Mouse (Mus musculus) kidney, postnatal 36 days (tissue): ENCODE results near the gene Hnrnpab.

ENCODE experiments used
- DNase-seq, 2 experiments: peaks; one replicate each; pipeline ENCODE4 v3.0.0; 2021 to 2022; ENCODE audit warnings: mixed read lengths in 2 of 2

Hnrnpab gene

DNA sequence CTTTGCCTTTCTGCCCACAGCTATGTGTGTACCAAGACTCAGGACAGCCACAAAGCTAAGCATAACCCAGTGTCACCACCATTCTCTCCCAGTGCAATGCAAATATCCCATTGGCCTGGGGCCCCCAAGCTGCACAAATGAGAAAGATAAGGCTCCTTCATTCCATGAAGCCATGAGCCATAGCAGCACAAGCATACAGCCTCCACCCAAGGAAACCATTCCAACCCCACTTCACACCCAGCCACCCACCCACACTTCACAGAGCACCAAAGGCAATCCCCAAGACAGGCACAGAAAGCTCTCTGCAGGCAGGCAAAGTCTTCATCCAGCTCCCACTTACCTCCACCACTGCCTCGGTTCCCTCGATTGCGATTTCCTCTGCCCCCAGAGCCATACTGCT lies 4.4 kb downstream of the Hnrnpab start:
- no peak for DNase-seq

DNA sequence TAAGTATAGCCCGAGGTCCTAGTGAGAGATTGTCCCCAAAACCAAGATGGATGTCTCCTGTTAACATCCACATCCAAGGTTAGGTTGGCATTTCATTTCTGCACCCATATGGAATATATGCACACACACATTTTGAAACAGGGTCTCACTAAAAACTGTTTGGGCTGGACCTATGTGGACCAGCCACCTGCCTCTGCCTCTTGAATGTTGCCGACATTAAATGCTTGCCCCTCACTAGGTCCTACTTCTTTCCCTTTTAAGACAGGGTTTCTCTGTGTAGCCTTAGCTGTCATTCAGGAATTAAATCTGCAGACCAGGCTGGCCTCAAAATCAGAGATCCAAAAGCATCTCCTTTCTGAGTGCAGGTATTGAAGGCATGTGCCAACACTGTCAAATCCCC lies 9.1 kb downstream of the Hnrnpab start:
- DNase-seq, result no peak

- no peak for DNase-seq
Measured at GRCm38 (mm10) chr11:51595459-51596083, 11.1 kb downstream of the Hnrnpab start.

- no peak for DNase-seq
Measured at GRCm38 (mm10) chr11:51594715-51595350, 11.8 kb downstream of the Hnrnpab start.

DNA sequence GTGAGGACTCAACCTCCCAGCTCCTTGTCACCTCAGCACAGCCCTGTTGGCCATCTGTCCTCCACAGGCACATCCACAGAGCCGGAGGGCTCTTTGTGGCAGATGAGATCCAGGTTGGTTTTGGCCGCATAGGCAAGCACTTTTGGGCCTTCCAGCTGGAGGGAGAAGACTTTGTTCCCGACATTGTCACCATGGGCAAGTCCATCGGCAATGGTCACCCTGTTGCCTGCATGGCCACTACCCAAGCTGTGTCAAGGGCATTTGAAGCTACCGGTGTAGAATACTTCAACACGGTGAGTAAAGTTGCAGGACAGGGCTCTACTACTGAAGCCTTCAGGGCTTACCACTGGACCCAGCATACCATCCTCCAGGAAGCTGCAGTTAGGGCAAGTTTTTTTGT lies 12.8 kb downstream of the Hnrnpab start:
- no peak for DNase-seq

GRCm38 (mm10) chr11:51593368-51593767 lies 13.3 kb downstream of the Hnrnpab start:
- DNase-seq, result no peak

- DNase-seq, result no peak
Measured at GRCm38 (mm10) chr11:51591915-51592314, 14.7 kb downstream of the Hnrnpab start.

GRCm38 (mm10) chr11:51591168-51591567 lies 15.5 kb downstream of the Hnrnpab start:
- peak; percentile 30 to 38 for DNase-seq

GRCm38 (mm10) chr11:51590002-51590401 lies 16.6 kb downstream of the Hnrnpab start:
- no peak for DNase-seq

- no peak for DNase-seq
Measured at GRCm38 (mm10) chr11:51588833-51589232, 17.8 kb downstream of the Hnrnpab start.

DNA sequence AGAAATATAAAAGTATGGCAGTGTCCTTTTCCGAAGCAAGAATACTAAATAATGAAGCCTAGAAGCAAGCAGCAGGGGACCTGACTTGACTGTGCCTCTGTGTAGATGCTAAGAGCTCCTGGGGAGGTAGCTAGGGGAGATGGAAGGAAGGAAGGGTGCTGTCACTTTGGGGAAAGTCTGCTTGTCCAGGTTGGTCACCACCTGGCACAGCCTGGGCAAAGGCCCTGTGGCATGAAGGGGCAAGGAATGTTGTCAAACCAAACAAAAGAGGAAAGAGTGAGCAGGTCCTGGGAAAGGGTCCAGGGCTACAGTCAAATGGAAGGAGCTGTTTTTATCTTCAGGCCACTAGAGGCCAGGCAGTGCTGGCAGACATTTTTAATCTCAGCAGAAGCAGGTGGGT lies 19.6 kb downstream of the Hnrnpab start:
- no peak for DNase-seq

- peak in 1 of 2 experiments; percentile 14 for DNase-seq
Measured at GRCm38 (mm10) chr11:51586411-51586810, 20.2 kb downstream of the Hnrnpab start.

DNA sequence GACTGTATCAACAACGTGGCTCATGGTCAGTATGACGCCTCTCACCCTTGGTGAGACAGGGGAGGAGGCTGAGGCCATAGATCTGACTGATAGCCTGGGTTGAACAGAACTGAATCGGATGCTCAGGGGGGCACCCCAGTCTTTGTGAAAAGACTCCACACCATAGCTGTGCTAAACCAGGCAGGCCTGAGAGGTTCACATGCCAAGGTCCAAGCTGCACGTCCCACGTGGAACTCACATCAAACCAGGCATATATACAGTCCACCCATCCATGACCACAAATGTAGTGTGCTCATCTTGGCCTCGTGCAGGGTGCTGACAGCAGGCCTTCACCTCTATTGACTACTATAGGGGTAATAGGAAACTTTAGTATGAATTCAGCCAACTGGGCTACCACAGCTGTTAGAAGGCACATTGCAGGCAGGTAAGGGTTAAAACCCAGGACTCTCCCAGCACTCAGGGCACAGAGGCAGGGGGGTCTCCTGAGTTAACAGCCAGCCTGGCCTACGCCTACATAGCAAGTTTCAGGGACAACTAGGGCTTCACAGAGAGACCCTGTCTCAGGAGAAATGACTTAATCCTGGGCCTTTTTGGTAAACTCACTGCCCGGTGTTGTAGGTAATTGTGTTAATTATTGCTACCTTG lies 20.9 kb downstream of the Hnrnpab start:
- peak; percentile 37 to 39 for DNase-seq

DNA sequence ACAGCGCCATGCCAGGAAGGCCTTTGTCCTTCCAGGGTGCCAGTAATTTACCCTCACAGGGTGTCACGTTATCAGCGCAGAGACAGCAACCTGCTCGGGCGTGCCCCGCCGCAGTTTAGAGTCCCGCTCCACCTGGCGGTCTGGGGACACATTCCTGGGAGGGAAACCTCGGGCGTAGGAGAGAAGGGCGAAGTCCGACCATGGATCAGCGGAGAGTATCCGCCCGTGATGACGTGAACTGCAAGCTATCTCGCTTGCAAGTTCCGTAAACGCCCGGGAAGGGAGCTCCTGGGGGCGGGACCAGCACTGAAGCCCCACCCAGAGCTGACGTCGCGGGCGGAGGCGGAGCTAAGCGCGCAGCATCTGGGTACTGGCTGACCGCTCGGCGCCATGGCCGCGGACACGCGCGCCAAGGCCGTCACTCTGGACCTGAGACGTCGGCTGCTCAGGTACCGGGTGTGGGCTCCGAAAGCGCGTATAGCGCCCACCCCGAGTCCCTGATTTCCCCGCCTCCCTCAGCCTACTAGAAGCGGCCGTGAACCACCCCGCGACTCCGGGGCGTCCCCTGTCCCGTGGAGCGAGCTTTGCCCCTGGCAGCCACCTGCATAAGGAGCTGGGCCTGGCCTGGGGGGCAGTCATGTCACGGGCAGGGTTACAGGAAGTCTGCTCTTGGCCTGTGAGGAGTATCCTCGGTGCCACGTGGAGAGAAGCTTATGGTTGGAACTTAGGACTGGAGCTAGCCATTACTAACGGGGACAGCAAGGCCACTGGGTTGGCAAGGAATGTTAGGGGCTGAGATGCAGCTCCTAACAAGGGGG lies 22.0 kb downstream of the Hnrnpab start, which contains the start of gene Phykpl:
Gene Phykpl (plus strand): TSS at position 327 of the 818 bp plus-strand sequence.
- peak; percentile 98 for DNase-seq

DNA sequence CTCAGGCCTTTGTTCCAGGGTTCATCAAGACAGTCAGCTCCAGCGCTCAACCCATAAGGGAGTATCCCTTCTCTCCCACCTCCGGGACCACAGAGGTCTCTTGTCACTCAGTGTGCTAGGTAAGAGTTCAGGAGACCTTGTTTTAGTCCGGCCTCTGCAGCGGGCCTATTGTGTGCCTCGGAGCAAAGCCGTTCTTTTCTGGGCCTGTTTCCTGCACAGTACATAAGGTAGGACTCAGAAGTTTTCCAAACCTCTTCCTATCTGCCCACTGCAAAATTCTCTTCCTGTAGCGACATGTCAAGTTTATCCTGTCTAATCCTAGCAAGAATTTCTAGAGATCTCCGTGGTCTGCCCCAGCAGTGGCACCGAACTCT lies 22.6 kb downstream of the Hnrnpab start:
- DNase-seq, result peak in 1 of 2 experiments; percentile 19

GRCm38 (mm10) chr11:51582713-51583112 lies 23.9 kb downstream of the Hnrnpab start:
- peak; percentile 85 to 92 for DNase-seq

DNA sequence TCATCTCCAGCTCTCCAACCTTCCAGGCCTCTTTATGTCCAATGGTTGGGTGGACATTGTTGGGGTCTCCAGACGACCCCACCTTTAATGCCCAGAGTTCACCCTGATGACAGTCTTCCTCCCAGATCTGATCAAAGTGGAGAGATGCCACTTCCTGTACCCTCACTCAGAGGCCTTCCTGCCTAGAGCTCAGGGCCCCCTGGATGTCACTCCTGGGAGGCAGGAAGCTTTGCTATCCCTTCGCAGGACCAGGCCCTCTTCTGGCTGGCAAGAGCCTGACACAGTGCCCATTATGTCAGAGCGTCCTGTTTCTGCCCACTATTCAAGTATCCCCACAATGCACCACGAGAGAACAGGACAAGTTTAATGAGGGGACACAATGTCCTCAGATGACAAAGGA lies 27.6 kb downstream of the Hnrnpab start:
- no peak for DNase-seq

DNA sequence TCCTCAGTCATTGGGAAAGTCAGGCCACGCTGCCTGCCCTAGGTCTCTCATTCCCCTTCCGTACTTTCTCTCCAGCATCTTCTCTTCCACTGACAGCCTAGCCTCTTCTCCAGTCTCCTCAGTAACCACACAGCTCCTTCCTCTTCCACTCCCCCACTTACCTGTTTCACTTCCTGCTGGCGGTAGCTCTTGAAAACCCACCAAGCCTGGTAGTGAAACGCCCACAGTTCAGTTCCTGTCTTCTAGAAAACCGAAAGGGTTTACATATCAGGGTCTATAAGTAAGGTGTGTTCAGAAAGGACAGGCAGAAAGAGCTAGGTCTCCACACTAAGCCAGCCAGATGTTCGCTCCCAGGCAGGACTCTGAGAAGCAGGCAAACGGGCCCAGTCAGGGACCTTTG lies 29.1 kb downstream of the Hnrnpab start:
- no peak for DNase-seq

DNA sequence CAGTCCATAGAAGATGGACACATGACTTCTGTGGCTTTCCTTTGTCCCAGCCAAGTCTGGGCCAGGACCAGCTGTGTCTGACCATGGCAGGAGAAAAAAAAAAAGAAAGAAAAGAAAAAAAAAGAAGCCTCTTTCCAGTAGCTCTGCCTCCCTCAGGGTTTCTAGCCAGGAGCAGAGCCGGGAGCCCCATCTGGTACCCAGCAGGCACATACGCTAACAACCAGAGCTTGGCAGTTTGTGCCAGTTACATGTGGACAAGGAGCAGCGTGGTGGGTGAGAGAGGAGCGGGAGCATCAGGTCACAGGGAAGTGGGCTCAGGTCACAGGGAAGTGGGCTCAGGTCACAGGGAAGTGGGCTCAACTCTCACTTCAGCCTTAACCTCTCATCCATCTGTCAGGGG lies 30.2 kb downstream of the Hnrnpab start:
- no peak for DNase-seq

GRCm38 (mm10) chr11:51568801-51569200 lies 37.8 kb downstream of the Hnrnpab start:
- DNase-seq, result no peak

GRCm38 (mm10) chr11:51565951-51566350 lies 40.7 kb downstream of the Hnrnpab start:
- no peak for DNase-seq

- peak; percentile 71 for DNase-seq
Measured at GRCm38 (mm10) chr11:51565062-51565461, 41.6 kb downstream of the Hnrnpab start.

DNA sequence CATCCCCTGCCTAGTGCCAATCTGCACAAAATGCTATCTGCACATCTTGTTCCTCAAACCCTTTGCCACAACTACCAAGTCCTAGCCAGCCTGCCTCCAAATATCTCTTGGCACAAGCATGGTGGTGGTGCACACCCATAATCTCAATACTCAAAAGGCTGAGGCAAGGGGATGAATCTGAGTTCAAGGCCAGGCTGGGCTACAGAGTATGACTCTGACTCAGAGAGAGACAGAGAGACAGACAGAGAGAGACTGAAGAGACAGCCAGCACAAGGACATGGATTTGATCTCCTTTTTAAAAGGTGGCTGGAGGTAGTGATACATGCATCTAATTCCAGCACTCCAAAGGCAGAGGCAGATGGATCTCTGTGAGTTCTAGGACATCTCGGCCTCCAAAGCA lies 43.4 kb downstream of the Hnrnpab start:
- no peak for DNase-seq
